Mouse (Mus musculus) MEL (cell line): Measurements from ENCODE around the gene Ift81. TPM values are rescaled to one million over a fixed set of nuclear protein-coding genes. Genes with fewer than 3 reads are reported as not detected.
A peak's percentile ranks its signal among the peaks of the same experiment; 100 is the strongest.

Experiments
- DNase-seq: peaks from one replicate; pipeline ENCODE4 v3.0.0; 2011; ENCODE audit warnings: low read depth, low spot score
- H3K27ac ChIP-seq: 2 replicates; pipeline ENCODE4 v1.5.1; 2012; ENCODE audit warnings: low read depth, mild to moderate bottlenecking, control low read depth, low read length, moderate library complexity; ENCODE audit not compliant: control insufficient read depth
- H3K27me3 ChIP-seq, 2 experiments: fragments of 150-350 bp in 1 of 2; sonication (generic) in 1 of 2; 2 replicates each; pipeline ENCODE4 v1.6.1; 2012; ENCODE audit warnings: low read length in 2 of 2, mild to moderate bottlenecking in 2 of 2, improper control_type of control experiment in 1 of 2, moderate library complexity in 1 of 2; ENCODE audit not compliant: insufficient read depth in 2 of 2, control insufficient read depth in 1 of 2
- H3K36me3 ChIP-seq, 2 experiments: 2 replicates each; pipeline ENCODE4 v1.6.1; 2012 to 2014; ENCODE audit warnings: low read length in 2 of 2, improper control_type of control experiment in 1 of 2, inconsistent platforms in 1 of 2, mild to moderate bottlenecking in 1 of 2; ENCODE audit not compliant: insufficient read depth in 2 of 2, control insufficient read depth in 1 of 2
- H3K4me1 ChIP-seq, 2 experiments: fragments of 150-350 bp in 1 of 2; sonication (generic) in 1 of 2; 2 replicates each; pipeline ENCODE4 v1.6.1; 2012; ENCODE audit warnings: low read length in 2 of 2, improper control_type of control experiment in 1 of 2, mild to moderate bottlenecking in 1 of 2; ENCODE audit not compliant: insufficient read depth in 2 of 2, control insufficient read depth in 1 of 2
- H3K4me3 ChIP-seq, 2 experiments: fragments of 150-350 bp in 1 of 2; sonication (generic) in 1 of 2; 2 replicates each; pipeline ENCODE4 v1.5.1; 2012; ENCODE audit warnings: low read depth in 2 of 2, low read length in 2 of 2, mild to moderate bottlenecking in 2 of 2, moderate library complexity in 2 of 2, control low read depth in 1 of 2, improper control_type of control experiment in 1 of 2; ENCODE audit not compliant: control insufficient read depth in 1 of 2, insufficient read depth in 1 of 2
- H3K79me2 ChIP-seq: 2 replicates; pipeline ENCODE4 v1.6.1; 2012; ENCODE audit warnings: mild to moderate bottlenecking, low read length, moderate library complexity; ENCODE audit not compliant: control insufficient read depth, poor library complexity, insufficient read depth
- H3K9ac ChIP-seq: 2 replicates; pipeline ENCODE4 v1.6.1; 2012; ENCODE audit warnings: low read depth, mild to moderate bottlenecking, control low read depth, low read length, moderate library complexity; ENCODE audit not compliant: control insufficient read depth, poor library complexity, severe bottlenecking
- H3K9me3 ChIP-seq: fragments of 150-350 bp; sonication (generic); replicated peaks from 2 replicates; pipeline ENCODE4 v1.6.1; 2012; ENCODE audit warnings: mild to moderate bottlenecking, low read length, improper control_type of control experiment, moderate library complexity; ENCODE audit not compliant: insufficient read depth
- CHD1 ChIP-seq: IDR thresholded peaks from 2 replicates; pipeline ENCODE4 v1.6.1; 2012; ENCODE audit warnings: low read depth, mild to moderate bottlenecking, inconsistent platforms, low read length, improper control_type of control experiment
- CHD2 ChIP-seq: IDR thresholded peaks from 2 replicates; pipeline ENCODE4 v1.6.1; 2011; ENCODE audit warnings: low read length, improper control_type of control experiment
- EP300 ChIP-seq, 2 experiments: IDR thresholded peaks; 2 replicates each; pipeline ENCODE4 v1.6.1; 2011; ENCODE audit warnings: improper control_type of control experiment in 2 of 2, low read length in 2 of 2, low read depth in 1 of 2, mild to moderate bottlenecking in 1 of 2
- ETS1 ChIP-seq: IDR thresholded peaks from 2 replicates; pipeline ENCODE4 v1.6.1; 2012; ENCODE audit warnings: low read depth, mild to moderate bottlenecking, inconsistent platforms, low read length, improper control_type of control experiment, moderate library complexity
- GABPA ChIP-seq: IDR thresholded peaks from 2 replicates; pipeline ENCODE4 v1.6.1; 2012; ENCODE audit warnings: low read depth, mild to moderate bottlenecking, inconsistent platforms, low read length, improper control_type of control experiment, moderate library complexity
- JUND ChIP-seq: IDR thresholded peaks from 2 replicates; pipeline ENCODE4 v1.6.1; 2011; ENCODE audit warnings: low read depth, mild to moderate bottlenecking, improper control_type of control experiment, low read length
- MAX ChIP-seq: IDR thresholded peaks from 2 replicates; pipeline ENCODE4 v1.6.1; 2011; ENCODE audit warnings: low read length, improper control_type of control experiment
- MXI1 ChIP-seq: IDR thresholded peaks from 2 replicates; pipeline ENCODE4 v1.6.1; 2011; ENCODE audit warnings: mild to moderate bottlenecking, low read depth, low read length, improper control_type of control experiment
- MYC ChIP-seq: IDR thresholded peaks from 2 replicates; pipeline ENCODE4 v1.6.1; 2011; ENCODE audit warnings: low read depth, mild to moderate bottlenecking, low read length, improper control_type of control experiment, moderate library complexity
- NELFE ChIP-seq: IDR thresholded peaks from 2 replicates; pipeline ENCODE4 v1.6.1; 2011; ENCODE audit warnings: low read depth, low read length, improper control_type of control experiment
- POLR2A ChIP-seq, 2 experiments: IDR thresholded peaks; 2 replicates each; pipeline ENCODE4 v1.6.1; 2011 to 2012; ENCODE audit warnings: low read length in 2 of 2, mild to moderate bottlenecking in 2 of 2, control low read depth in 1 of 2, improper control_type of control experiment in 1 of 2, low read depth in 1 of 2, moderate library complexity in 1 of 2; ENCODE audit not compliant: control insufficient read depth in 1 of 2, insufficient read depth in 1 of 2, poor library complexity in 1 of 2
- POLR2AphosphoS2 ChIP-seq: IDR thresholded peaks from 2 replicates; pipeline ENCODE4 v1.6.1; 2011; ENCODE audit warnings: low read length, improper control_type of control experiment
- POLR2AphosphoS5 ChIP-seq: IDR thresholded peaks from 2 replicates; pipeline ENCODE4 v1.6.1; 2012; ENCODE audit warnings: low read depth, borderline replicate concordance, mild to moderate bottlenecking, inconsistent platforms, low read length, moderate library complexity, mixed read lengths
- RAD21 ChIP-seq: IDR thresholded peaks from 2 replicates; pipeline ENCODE4 v1.6.1; 2011; ENCODE audit warnings: mild to moderate bottlenecking, low read depth, low read length, improper control_type of control experiment
- RCOR1 ChIP-seq: IDR thresholded peaks from 2 replicates; pipeline ENCODE4 v1.6.1; 2012; ENCODE audit warnings: low read depth, mild to moderate bottlenecking, inconsistent platforms, low read length, improper control_type of control experiment
- SMC3 ChIP-seq: IDR thresholded peaks from 2 replicates; pipeline ENCODE4 v1.6.1; 2011; ENCODE audit warnings: low read depth, low read length, improper control_type of control experiment
- TAL1 ChIP-seq: IDR thresholded peaks from 2 replicates; pipeline ENCODE4 v1.6.1; 2012; ENCODE audit warnings: mild to moderate bottlenecking, inconsistent platforms, low read length, moderate library complexity, mixed read lengths
- TBP ChIP-seq: IDR thresholded peaks from 2 replicates; pipeline ENCODE4 v1.8.0; 2011; ENCODE audit warnings: low read depth, low read length, improper control_type of control experiment
- TCF12 ChIP-seq: IDR thresholded peaks from 2 replicates; pipeline ENCODE4 v1.6.1; 2014; ENCODE audit warnings: low read depth, mild to moderate bottlenecking, inconsistent platforms, low read length, improper control_type of control experiment, moderate library complexity
- UBTF ChIP-seq: IDR thresholded peaks from 2 replicates; pipeline ENCODE4 v1.6.1; 2012; ENCODE audit warnings: low read depth, mild to moderate bottlenecking, inconsistent platforms, low read length, improper control_type of control experiment, moderate library complexity, borderline replicate concordance; ENCODE audit not compliant: insufficient read depth
- USF1 ChIP-seq: IDR thresholded peaks from 2 replicates; pipeline ENCODE4 v1.6.1; 2014; ENCODE audit warnings: low read depth, mild to moderate bottlenecking, inconsistent platforms, low read length, improper control_type of control experiment, moderate library complexity
- ZC3H11A ChIP-seq: IDR thresholded peaks from 2 replicates; pipeline ENCODE4 v1.6.1; 2012; ENCODE audit warnings: low read depth, mild to moderate bottlenecking, inconsistent platforms, low read length, improper control_type of control experiment
- ZMIZ1 ChIP-seq: IDR thresholded peaks from 2 replicates; pipeline ENCODE4 v1.6.1; 2012; ENCODE audit warnings: low read depth, mild to moderate bottlenecking, inconsistent platforms, low read length, improper control_type of control experiment, moderate library complexity
- polyA plus RNA-seq, 2 experiments: library from polyadenylated mRNA; stranded (reverse) in 1 of 2; unstranded in 1 of 2; fragments of >175 nt in 1 of 2; fragments of >200 nt in 1 of 2; gene quantifications; 2 replicates each; pipeline versions ENCODE4 v1.2.1 to v1.2.4; 2012; ENCODE audit warnings: low replicate concordance in 2 of 2, low read depth in 1 of 2; ENCODE audit not compliant: insufficient read length in 2 of 2, insufficient read depth in 1 of 2, missing spikeins in 1 of 2
- total RNA-seq: library from RNA; depleted of rRNA; stranded (reverse); fragments of 300-350 nt; gene quantifications from 2 replicates; pipeline ENCODE4 v1.2.3, GENCODE M21; 2012

Ift81 gene
- total and polyA plus RNA-seq, 3 experiments, result 1.5 to 1.9 TPM; not detected in 1

DNA sequence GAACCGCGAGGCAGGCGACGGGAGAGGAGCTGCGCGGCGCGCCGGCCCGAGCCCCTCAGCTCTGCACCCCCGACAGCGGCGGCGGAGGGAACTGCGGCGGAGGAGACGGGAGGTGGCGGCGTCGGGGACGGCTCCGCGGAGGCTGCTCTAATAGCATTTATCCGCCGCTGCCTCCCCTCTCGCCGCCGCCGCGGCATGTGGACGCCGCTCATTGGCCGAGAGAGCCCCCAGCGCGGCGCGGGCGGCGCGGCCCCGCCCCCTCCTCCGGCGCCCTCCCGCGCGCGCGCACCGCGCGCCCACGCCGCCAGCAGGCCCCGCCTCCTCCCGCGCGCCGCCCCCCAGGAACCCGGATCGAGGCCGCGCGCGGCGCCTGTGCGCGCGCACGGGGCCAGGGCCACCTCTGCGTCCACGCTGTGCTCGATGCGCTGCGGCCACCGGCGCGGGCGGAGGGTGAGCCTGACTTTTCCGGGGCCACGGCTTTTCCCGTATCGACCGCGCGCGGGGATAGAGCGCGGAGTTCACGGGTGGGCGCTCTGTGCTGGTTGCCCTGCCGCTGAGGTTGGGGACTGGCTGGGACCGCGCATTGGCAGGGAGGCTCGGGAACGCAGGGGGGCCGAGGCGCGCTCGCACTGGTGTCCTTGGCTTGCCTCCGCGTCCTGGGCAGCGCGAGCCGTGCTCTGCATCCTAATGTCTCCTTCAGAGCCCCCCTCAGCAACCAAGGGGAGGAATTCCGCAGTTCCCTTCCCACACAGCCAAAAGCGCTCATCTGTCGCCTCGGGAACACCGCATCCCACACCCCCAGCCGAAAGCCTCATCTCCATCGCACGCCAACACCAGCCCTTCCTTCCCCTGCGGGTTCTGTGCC is 112.0 kb downstream of the Ift81 start, which contains the start of gene Atp2a2 (continued):
- TF ChIP-seq TAL1 (no peak), JUND (no peak), GABPA (no peak), ZC3H11A (no peak), MXI1 (peak; percentile 28; the same call in 1 of the 2 replicates), RAD21 (no peak), NELFE (peak; percentile 93), RCOR1 (no peak), ZMIZ1 (peak; percentile 95), EP300 (IDR thresholded peaks at IDR 0.05; ENCODE audit: low read depth in 1 of 2, low read length in 2 of 2) (no peak), CHD2 (no peak), MYC (no peak), USF1 (no peak), POLR2A (IDR thresholded peaks at IDR 0.05; ENCODE audit: control insufficient read depth in 1 of 2, insufficient read depth in 1 of 2, low read depth in 1 of 2, low read length in 2 of 2, poor library complexity in 1 of 2) (peak; percentile 92 to 95), POLR2AphosphoS2 (peak; percentile 81; the same call in 1 of the 2 replicates), UBTF (0 out of 2 replicates have a peak, but pooled peaks have one; percentile 11)

- H3K4me3 ChIP-seq, result peak overlapping the region; percentile 83 to 97
- DNase-seq, result peak; percentile 67
- no peaks in the 10 kb centered on the region for H3K27me3 ChIP-seq
- peaks cover 21 to 38% of the 10 kb centered on the region in 2 experiments for H3K36me3 ChIP-seq
- H3K9me3 ChIP-seq, result no peaks in the 10 kb centered on the region
- H3K27ac ChIP-seq, result peak overlapping the region; percentile 75
- TF ChIP-seq SMC3 (no peak), POLR2A (IDR thresholded peaks at IDR 0.05; ENCODE audit: control insufficient read depth in 1 of 2, insufficient read depth in 1 of 2, low read depth in 1 of 2, low read length in 2 of 2, poor library complexity in 1 of 2) (peak in 1 of 2 experiments; percentile 9; a peak in 1 of 4 replicates), TBP (0 out of 2 replicates have a peak, but pooled peaks have one; percentile 27), TAL1 (no peak), UBTF (0 out of 2 replicates have a peak, but pooled peaks have one; percentile 69), POLR2AphosphoS5 (no peak), MAX (0 out of 2 replicates have a peak, but pooled peaks have one; percentile 33), ZC3H11A (no peak), NELFE (no peak), ETS1 (0 out of 2 replicates have a peak, but pooled peaks have one; percentile 16), MXI1 (peak; percentile 10; the same call in 1 of the 2 replicates), CHD1 (0 out of 2 replicates have a peak, but pooled peaks have one; percentile 14), TCF12 (0 out of 2 replicates have a peak, but pooled peaks have one; percentile 15)
- H3K4me1 ChIP-seq, result peaks cover 12 to 13% of the 10 kb centered on the region in 2 experiments
- H3K9ac ChIP-seq, result peak overlapping the region; percentile 91
- H3K79me2 ChIP-seq, result peaks cover 42% of the 10 kb centered on the region
Observed at GRCm38 (mm10) chr5:122501101-122502076, 112.9 kb downstream of the Ift81 start.
